Mouse (Mus musculus) embryonic facial prominence, embryonic 11.5 days (tissue): ENCODE measurements around the gene Cyp2j13. TPM values are rescaled to one million over a fixed set of nuclear protein-coding genes. Genes with fewer than 3 reads are reported as not detected.
"Not testable (repeated sequence)": the region's sequence is repeated elsewhere in the genome, so short reads cannot be mapped to it uniquely, and the experiment has no call there.

Source experiments
- ATAC-seq: fragments of 200-750 bp; cut with Nextera tagmentation; replicated peaks from 2 replicates; pipeline ENCODE4 v1.8.0; 2017; ENCODE audit warnings: low read depth; ENCODE audit not compliant: insufficient number of reproducible peaks, low FRiP score, low TSS enrichment
- DNase-seq: peaks from one replicate; pipeline ENCODE4 v3.0.0-alpha.2; 2015; ENCODE audit warnings: low spot score
- H3K27ac ChIP-seq: fragments of 300-500 bp; sonication (generic); replicated peaks from 2 replicates; pipeline ENCODE4 v1.5.1; 2014; ENCODE audit warnings: mild to moderate bottlenecking, low read depth, low read length, control low read depth
- H3K27me3 ChIP-seq: fragments of 300-500 bp; sonication (generic); 2 replicates; pipeline ENCODE4 v1.6.1; 2014; ENCODE audit warnings: mild to moderate bottlenecking, low read length, moderate library complexity, mixed read lengths; ENCODE audit not compliant: control insufficient read depth, insufficient read depth
- H3K36me3 ChIP-seq: fragments of 300-500 bp; sonication (generic); replicated peaks from 2 replicates; pipeline ENCODE4 v1.6.1; 2014; ENCODE audit warnings: low read depth, mild to moderate bottlenecking, low read length, moderate library complexity, mixed read lengths; ENCODE audit not compliant: control insufficient read depth, insufficient read depth
- H3K4me1 ChIP-seq: fragments of 300-500 bp; sonication (generic); 2 replicates; pipeline ENCODE4 v1.6.1; 2014; ENCODE audit warnings: low read length, mixed read lengths; ENCODE audit not compliant: control insufficient read depth, insufficient read depth
- H3K4me2 ChIP-seq: fragments of 300-500 bp; sonication (generic); 2 replicates; pipeline ENCODE4 v1.6.1; 2014; ENCODE audit warnings: low read depth, mild to moderate bottlenecking, control low read depth, low read length, moderate library complexity
- H3K4me3 ChIP-seq: fragments of 300-500 bp; sonication (generic); 2 replicates; pipeline ENCODE4 v1.5.1; 2014; ENCODE audit warnings: low read depth, low read length, control low read depth
- H3K9ac ChIP-seq: fragments of 300-500 bp; sonication (generic); replicated peaks from 2 replicates; pipeline ENCODE4 v1.6.1; 2014; ENCODE audit warnings: mild to moderate bottlenecking, control low read depth, low read length
- H3K9me3 ChIP-seq: fragments of 300-500 bp; sonication (generic); replicated peaks from 2 replicates; pipeline ENCODE4 v1.6.1; 2016; ENCODE audit warnings: mild to moderate bottlenecking, low read length, inconsistent platforms, mixed read lengths; ENCODE audit not compliant: control insufficient read depth
- WGBS: fragments of 180-500 bp; shearing (Covaris S2); extraction: QIAGEN DNeasy Blood & Tissue Kit; methylation state at CpG from one replicate; pipeline ENCODE4 v1.1.7; 2014; 5-methylcytosine and 5-hydroxymethylcytosine counted together
- polyA plus RNA-seq: library from polyadenylated mRNA; unstranded; fragments of >200 nt; fragmentation: Nextera tagmentation; extraction: Ambion mirVana; gene quantifications from 2 replicates; pipeline ENCODE4 v1.2.1, GENCODE M21; 2014

Gene Cyp2j13
- 0.34 TPM in 1 of 2 replicates, not detected in the other for polyA plus RNA-seq

DNA sequence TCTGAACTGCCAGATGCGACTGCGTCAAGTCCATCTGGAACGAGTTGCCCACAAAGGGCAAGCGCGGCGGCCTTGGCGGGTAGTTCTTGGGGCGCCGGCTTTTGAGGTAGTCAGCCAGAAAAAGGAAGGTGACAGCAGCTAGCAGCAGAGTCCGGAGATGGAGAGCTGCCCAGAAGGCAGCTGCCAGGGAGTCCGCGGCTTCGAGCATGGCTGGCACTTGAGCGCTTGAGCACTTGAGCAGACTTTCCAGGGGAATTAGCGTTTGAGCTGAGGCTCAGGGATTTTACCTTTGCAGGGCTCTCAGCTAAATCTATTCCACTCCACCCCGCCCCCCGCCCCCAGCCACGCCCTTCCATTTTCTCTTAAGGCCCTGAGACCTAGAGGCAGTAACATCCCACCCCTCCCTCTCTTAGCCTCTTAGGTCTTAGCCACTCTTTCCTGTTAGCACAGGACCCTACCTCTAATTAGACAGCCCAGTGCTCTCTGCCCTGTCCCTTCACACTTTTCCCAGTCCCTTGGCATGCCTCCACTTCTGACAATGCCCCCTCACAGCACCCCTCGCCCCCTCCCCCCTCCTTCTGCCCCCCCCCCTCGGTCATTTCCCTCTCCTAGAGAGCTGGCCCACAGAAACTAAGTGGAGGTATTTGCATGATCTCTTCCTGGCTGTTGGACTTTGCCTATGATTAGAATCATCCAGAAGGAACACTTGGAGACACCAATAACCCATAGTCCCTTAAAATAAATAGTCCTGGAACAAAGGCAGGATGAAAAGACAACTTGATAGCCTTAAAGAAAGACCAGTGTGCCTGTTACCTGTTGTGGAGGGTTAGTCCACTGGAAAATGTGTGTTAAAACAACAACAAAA, at the start of gene Cyp2j13:
Gene Cyp2j13 (minus strand): TSS at position 286 of the 865 bp plus-strand sequence.
- Histone ChIP-seq H3K27ac (no peak within 1 kb of the TSS; the same call in 1 of the 2 replicates), H3K9ac (peak within 1 kb of the TSS; percentile 22; the same call in 1 of the 2 replicates)

DNA sequence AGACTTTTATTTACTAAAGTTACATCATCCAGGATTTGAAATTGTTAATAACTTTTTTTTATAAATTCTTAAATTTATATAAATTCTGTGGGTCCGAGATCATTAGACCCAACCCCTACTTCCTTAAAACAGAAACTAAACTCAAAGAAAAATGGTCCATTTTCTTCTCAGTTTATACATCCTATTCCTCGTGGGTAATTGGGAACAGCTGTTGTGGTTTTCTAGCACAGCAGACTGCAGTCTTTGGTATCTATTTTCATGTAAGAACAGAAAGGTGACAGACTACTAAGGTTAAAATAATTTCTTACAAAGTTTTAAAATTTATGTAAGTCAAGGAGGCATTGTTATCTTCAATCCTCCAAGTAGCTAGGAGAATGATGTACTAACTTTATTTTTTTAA, 19.5 kb upstream of the Cyp2j13 start:
- Histone ChIP-seq H3K9me3 (no peaks in the 10 kb centered on the region), H3K9ac (no peak overlapping the region), H3K27me3 (no peaks in the 10 kb centered on the region), H3K4me2 (no peak overlapping the region), H3K27ac (no peak overlapping the region), H3K4me1 (no peaks in the 10 kb centered on the region), H3K4me3 (no peak overlapping the region), H3K36me3 (no peaks in the 10 kb centered on the region)
- DNase-seq (peak; percentile 77), ATAC-seq (no peak; the same call in 1 of the 2 replicates)
- WGBS, result 27% methylated on average over 2 of the region's 2 CpGs

More for the DNA sequence above, at the start of gene Cyp2j13:
- WGBS, result 4% methylated on average over 19 of the region's 20 CpGs
- peak; percentile 75 for DNase-seq
- Histone ChIP-seq H3K4me3 (peak within 1 kb of the TSS; percentile 7; the same call in 1 of the 2 replicates), H3K4me1 (no peaks in the 10 kb centered on the region), H3K4me2 (peak within 1 kb of the TSS; percentile 44), H3K27me3 (no peaks in the 10 kb centered on the region), H3K36me3 (no peaks in the 10 kb centered on the region), H3K9me3 (no peaks in the 10 kb centered on the region)
- peak; percentile 83 for ATAC-seq

DNA sequence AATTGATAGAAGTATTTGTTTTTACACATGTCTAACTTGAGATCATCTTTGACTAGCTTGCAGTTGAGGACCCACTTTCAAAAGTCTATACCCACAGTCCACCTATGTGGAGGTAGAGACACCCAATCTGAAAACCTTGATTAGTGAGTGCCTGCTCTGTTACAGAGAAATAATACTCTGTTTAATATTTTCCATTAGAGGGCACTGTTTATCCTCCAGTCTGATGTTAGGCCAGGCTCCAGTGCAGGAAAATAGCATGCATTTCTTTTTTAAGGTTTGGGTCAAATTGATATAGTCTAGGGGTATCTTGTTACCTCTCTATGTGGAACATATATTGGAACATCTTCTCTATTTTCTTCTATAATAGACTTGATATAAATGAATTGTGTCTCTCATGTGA, 14.5 kb upstream of the Cyp2j13 start:
- no peak for DNase-seq
- no peaks in the 10 kb centered on the region for H3K27me3 ChIP-seq
- H3K4me3 ChIP-seq, result no peak overlapping the region
- H3K27ac ChIP-seq, result no peak overlapping the region
- no peak for ATAC-seq
- H3K9ac ChIP-seq, result no peak overlapping the region
- no peak overlapping the region for H3K4me2 ChIP-seq
- H3K9me3 ChIP-seq, result no peaks in the 10 kb centered on the region
- H3K36me3 ChIP-seq, result no peaks in the 10 kb centered on the region
- H3K4me1 ChIP-seq, result no peaks in the 10 kb centered on the region

DNA sequence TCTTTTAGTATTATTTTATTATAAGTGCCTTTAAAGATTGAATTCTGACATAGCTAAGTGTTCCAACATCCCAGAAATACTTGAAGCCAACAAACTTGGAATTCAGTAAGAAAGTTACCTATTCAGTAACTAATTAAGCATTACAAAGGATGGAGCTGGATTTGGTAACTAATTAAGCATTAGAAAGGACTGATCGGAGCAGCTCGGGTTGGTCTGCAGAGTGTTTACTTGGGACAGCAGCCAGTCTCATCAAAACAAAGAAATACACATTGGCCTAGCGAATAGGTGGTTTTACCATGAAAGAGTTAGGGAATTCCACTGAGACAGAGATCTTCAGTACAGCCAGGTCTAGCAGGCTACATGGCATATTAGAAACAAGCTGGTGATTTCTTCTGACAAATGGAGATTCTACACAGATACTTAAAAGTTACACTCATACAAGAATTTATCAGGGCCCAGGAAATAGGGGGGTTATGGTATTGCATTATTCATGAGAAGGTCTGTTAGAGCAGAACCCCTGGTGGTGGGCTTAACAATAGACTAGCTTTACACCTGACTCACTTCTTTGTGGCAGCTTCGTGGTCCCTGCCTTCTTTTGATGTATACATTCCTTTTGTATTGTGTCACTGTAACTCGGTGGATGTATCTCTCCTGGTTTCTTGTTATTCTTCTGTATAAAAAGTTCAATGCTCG, 12.2 kb upstream of the Cyp2j13 start:
- not testable (repeated sequence) for DNase-seq, H3K4me2 ChIP-seq, H3K27me3 ChIP-seq, H3K4me1 ChIP-seq, H3K9ac ChIP-seq, H3K27ac ChIP-seq, ATAC-seq, H3K36me3 ChIP-seq, H3K9me3 ChIP-seq, H3K4me3 ChIP-seq
- WGBS, result 63% methylated on average over 6 of the region's 6 CpGs

DNA sequence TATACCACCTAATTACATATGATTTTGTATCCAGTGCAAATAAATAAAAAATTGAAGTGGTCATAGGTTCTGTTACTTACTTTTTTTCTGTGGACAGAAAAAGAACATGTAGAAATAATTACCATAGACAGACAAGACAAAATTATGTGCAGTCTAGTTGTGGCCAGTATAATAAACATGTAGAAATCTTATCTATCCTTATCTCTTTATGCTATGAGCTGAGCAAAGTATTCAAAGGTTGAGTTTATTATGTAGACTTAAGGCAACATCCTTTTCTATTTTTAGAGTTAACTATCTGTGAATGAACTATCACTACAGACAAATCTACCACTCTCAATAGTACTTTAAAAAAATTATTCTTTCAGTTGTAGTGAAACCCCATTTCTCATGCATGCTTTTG, 962 bp upstream of the Cyp2j13 start:
- no peak overlapping the region for H3K4me2 ChIP-seq
- ATAC-seq (no peak), DNase-seq (no peak)
- no peak overlapping the region for H3K9ac ChIP-seq
- no peaks in the 10 kb centered on the region for H3K36me3 ChIP-seq
- H3K4me3 ChIP-seq, result no peak overlapping the region
- H3K27ac ChIP-seq, result no peak overlapping the region
- no peaks in the 10 kb centered on the region for H3K27me3 ChIP-seq
- H3K9me3 ChIP-seq, result no peaks in the 10 kb centered on the region
- no peaks in the 10 kb centered on the region for H3K4me1 ChIP-seq

DNA sequence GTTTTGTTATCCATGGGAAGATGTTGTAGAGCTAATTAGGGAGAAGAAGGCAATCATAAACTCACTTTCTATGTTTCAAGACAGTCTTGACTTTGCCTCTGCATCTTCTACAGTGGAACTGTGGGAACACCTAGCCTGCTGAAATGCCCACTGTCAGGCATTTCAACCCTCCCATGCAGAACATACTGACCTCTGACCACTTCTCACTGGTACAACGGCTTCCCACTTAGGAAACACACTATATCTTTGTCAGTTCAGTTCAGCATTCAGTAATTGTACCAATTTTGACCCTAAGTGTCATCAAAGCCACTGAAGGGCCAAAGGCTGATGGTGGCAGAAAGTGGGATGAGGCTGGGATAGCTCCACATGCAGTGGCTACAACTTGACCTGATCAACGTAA, 15.3 kb downstream of the Cyp2j13 start:
- DNase-seq (no peak), ATAC-seq (no peak)
- no peaks in the 10 kb centered on the region for H3K4me1 ChIP-seq
- H3K27me3 ChIP-seq, result no peaks in the 10 kb centered on the region
- WGBS, result 74% methylated on average over 2 of the region's 2 CpGs
- H3K4me2 ChIP-seq, result no peak overlapping the region
- no peak overlapping the region for H3K27ac ChIP-seq
- no peaks in the 10 kb centered on the region for H3K36me3 ChIP-seq
- H3K4me3 ChIP-seq, result no peak overlapping the region
- H3K9ac ChIP-seq, result no peak overlapping the region
- no peaks in the 10 kb centered on the region for H3K9me3 ChIP-seq

DNA sequence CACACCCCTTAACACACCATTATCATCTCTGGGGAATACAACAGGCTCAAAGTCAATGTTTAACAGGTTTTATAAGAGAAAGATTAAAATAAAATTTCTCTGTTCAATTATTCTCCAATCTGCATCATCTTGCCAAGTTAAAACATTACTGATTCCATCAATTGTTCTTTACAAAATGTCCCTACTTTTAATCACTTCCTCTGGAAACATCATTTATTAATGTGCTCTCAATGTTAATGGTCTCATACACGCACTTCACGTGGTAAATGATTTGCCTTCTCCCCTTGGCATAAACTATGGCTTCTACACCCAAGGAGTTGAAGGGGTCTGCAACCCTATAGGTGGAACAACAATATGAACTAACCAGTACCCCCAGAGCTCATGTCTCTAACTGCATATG, 17.2 kb downstream of the Cyp2j13 start:
- H3K9ac ChIP-seq, result no peak overlapping the region
- no peaks in the 10 kb centered on the region for H3K27me3 ChIP-seq
- no peaks in the 10 kb centered on the region for H3K36me3 ChIP-seq
- DNase-seq (no peak), ATAC-seq (no peak)
- H3K4me2 ChIP-seq, result no peak overlapping the region
- H3K4me1 ChIP-seq, result no peaks in the 10 kb centered on the region
- no peaks in the 10 kb centered on the region for H3K9me3 ChIP-seq
- WGBS, result 91% methylated on average over 2 of the region's 2 CpGs
- H3K4me3 ChIP-seq, result no peak overlapping the region
- no peak overlapping the region for H3K27ac ChIP-seq

DNA sequence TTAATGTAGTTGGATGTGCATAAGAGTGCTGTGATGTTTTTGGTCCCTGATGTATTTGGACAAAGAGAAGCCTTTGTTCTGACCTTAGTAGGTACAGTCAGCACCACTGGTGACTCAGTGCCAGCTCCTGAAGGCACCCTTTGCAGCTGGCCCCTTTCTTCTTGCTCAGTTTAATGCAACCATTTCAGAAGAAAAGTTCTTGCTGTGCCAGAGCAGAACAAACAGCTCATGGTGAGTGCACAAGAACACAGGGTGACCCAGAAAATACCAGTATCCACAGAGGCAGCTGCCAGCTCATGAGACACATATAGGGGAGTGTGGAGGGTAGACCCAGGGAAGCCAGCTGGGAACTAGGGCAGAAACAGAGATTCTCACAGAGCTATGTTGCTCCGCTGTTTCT, 48.9 kb downstream of the Cyp2j13 start:
- Histone ChIP-seq H3K4me2 (no peak overlapping the region), H3K27me3 (no peaks in the 10 kb centered on the region), H3K9me3 (no peaks in the 10 kb centered on the region), H3K27ac (no peak overlapping the region), H3K9ac (no peak overlapping the region), H3K4me1 (no peaks in the 10 kb centered on the region), H3K36me3 (no peaks in the 10 kb centered on the region), H3K4me3 (no peak overlapping the region)
- DNase-seq, result no peak
- ATAC-seq, result no peak
- WGBS, result 96% methylated on average over 1 of the region's 1 CpGs
